Mouse (Mus musculus): Measurements from ENCODE around the gene Gm45208.
"Not testable (repeated sequence)": the region's sequence is repeated elsewhere in the genome, so short reads cannot be mapped to it uniquely, and the experiment has no call there.

Gene Gm45208

DNA sequence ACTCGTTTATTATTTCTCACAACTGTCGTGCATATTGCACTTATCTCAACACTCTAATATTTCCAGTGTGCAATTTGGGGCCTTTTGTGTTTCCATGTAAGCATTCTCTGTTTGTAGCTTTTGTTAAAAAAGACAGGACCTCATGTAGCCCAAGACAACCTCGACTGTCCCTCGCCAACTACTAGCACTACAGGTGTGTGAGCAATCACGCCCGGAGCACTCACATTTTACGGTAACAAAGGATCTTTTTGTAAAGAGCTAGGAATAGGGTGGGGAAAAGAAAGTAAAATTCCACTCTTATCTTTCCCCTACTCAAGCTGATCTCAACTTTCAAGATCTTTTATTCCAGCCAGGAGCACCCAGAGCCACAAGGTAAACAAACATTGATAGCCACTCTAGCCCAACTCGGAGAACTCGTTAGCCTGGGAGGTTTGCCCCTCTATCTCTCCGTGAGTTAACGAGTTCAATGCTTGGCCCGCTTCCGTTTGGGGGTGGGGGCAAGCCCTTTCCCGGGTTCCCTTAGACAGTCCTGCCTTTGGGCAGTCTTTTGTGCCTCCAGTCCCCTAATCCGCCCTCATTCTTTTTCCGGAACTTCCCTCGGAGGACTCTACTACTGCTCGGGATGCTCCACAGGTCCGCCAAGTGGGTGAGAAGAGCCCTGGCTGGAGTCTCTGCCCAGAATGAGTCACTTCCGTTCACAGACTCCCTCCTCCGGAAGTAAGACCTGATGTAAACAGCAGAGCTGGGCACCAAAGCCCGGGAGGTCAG lies at the start of gene Gm45208:
Gm45208 (plus strand) TSS at position 732 of the 768 bp plus-strand sequence.
- DNase-seq, result peak; percentile 71 to 74

DNA sequence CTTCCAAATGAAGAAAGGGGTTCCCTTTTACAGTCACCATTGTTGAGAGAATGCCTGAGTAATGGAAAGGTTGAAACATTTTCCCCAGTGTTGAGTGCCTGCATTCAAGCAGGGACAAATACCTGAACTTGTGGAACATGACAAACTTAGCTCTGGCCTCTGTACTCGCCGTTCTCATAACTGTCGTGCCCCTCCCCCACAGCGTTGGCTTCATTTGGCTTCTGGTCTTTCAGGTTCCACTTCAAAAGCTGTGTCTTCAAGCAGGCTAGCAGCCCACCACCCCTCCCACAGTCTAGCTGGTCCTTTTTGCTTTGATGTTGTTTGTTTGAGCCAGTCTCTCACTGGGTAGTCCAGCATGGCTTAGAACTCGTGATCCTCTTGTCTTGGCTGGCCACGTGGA lies 49.3 kb upstream of the Gm45208 start:
- no peak for DNase-seq

DNA sequence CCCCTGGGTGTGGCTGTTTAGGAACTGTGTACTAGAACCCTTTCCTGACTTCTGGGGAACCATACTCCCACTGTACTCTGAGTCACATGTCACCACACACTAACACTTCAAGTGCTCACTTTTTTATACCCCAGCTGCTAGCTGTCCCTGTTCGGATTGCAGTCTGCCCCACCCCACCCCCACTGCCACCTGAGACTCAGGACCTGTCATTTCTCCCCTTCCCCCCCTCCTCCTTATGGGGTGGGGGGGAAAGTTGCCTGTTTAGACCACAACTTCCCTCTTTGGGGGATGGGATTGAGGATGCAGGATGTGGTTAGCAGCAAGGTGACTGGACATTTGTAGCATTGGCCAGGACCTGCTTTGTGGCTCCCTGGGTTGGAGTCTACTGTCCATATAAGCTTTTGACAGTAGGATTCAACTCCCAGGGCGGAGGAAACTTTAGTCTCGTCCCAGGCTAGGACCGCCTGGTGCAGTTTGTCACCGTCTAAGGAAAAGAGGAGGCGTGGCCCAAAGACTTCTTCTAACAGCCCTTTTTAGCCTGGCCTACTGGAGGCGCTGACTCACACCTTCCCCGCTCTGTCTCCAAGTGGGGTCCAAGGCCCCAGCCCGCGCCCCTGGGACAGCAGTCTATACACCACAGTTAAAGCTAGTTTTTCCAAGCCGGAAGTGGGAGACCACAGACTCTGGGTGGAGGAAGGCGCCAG lies 48.3 kb upstream of the Gm45208 start:
- no peak for DNase-seq

DNA sequence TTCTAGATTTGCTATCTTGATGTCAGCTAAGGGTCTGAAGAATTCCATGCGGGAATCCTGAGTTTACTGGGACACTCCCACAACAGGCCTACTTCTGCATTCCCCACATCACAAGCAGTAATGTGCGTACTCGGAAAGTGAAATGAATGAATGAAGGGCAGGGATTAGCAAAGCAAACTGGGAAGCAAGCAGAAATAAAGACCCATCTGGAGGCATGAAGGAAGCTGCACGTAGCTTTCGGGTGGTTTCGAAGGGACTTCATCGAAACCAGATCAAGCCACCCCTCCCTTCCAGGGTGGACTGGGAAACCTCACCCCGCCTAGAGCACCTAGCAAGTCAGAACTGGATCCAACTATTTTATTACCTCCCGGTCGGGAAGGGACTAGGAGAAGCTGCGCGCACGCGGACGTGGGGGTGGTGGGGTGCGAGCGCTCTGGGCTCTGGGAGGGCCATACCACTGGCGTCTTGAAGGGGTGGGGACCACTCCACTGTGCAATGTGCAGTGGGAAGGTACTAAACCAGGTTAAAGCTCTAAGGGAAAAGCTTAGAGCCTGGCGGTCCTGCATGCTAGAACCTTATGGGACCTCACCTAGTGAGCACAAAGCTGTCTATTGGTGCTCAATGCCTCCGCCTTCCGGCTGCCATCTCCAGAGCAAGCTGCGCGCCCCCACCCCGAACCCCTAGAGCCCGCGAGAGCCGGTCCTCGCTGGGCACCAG lies 47.6 kb upstream of the Gm45208 start:
- DNase-seq, result peak in 1 of 2 experiments; percentile 16

DNA sequence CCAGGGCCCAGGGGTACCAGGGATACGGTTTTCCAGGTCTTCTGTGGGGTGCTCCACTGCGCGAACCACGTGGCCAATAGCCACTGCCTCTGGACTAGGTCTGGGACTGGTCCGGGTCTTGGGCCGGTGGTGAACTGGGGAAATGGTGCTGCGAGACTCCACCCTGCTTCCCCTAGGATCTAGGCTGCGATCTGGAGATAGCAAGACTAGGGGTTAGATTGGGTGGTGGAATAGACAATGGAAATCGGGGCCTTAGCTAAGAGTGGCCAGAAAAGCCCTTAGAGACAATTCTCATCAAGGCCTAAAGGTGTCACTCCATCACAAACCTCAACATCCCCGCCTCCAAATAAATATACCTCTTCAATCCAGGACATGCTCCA lies 47.1 kb upstream of the Gm45208 start:
- DNase-seq, result no peak

DNA sequence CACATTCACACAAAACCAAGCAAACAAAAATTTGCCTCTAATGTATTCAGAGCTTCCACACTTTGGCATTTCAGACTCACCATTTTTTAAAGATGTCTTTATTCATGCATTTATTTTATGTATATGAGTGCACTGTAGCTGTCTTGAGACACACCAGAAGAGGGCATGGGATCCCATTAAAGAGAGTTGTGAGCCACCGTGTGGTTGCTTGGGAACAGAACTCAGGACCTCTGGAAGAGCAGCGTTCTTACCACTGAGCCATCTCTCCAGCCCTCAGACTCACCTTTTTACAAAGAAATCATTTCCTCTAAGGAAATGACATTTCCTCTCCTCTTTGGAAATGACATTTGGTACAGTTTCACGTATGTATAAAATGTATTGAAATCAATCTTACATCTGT lies 43.1 kb upstream of the Gm45208 start:
- DNase-seq, result no peak

DNA sequence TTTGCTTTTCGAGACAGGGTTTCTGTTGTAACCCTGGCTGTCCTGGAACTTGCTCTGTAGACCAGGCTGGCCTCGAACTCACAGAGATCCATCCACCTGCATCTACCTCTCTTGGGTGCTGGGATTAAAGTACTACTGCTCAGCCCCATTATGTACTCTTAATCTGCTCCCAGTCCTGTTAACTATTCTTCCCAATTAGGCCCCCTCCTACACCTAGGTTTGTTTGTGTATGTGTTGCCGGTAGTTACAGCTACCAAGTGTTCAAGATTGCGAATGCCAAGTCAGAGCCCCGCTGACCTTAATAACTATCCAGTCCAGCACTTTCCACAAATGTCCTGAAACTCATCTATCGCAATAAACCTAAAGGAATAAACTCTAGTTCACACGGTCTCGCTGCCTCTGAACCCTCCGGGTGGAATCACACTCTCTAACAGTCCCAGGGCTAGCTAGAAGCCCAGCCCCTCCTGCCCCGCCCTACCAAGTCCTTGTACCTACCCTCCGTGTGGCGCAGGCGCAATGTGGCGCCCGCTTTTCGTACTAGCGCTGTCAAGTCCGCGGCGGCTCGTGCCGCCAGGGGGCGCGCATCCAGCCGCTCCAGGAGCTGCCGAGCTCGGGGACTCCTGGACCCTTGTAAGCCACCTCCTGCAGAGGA lies 42.5 kb upstream of the Gm45208 start:
- DNase-seq, result peak; percentile 95

DNA sequence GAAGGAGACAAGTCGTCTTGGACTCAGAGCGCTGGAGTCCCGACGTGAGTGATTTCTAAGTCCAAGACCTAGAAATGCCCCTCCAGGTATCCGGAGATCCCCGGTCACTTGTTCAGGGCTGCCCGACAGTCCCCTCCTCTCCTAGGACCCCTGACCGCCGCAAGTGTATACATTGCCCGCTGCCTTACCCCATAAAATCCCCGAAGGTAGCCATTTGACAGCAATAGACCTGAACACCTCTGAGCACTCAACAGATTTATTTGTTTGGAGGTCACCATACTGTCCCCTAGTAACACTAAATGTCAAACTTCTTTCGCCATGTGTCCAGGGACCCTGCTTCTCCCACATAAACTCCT lies 42.0 kb upstream of the Gm45208 start:
- no peak for DNase-seq

DNA sequence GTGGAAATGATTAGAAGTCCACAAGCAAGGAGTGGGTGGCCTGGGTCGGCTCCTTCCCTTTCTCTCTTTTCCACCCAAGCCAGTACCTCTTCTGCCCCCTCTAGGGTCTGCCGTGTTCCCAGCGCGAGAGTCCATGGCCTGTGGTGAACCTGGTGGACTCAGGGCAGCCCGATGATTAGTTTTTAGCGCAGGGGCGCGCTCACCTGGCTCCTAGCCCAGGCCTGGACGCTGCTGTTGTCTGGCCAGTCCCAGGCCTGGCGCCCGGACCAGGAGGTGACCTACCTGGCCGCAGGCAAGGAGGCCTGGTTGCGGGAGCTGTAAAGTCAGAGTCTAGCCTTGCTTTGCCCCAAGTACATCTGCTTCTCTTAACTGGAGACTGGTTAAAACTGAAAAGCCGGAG lies 41.2 kb upstream of the Gm45208 start, which contains the start of gene Magix:
Magix (minus strand) TSS at position 388 of the 400 bp plus-strand sequence.
- peak; percentile 66 to 67 for DNase-seq

DNA sequence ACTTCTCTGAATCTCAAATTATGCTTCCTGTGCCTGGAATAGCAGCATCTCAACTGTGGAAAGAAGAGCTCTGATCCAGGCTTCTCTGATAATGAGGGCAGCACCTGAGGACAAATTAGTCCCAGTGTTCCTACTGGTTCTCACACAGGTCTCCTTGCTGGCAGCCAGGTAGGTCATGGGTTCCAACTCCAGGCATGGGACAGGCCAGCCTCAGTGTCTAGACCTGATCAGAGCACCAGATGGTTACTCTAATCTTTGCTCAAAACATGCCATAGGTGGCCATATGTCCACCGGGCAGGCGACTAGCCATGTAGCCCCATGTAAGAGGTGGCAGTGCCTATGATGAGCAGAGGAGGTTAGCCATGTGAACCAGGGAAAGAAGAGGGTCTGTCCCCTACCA lies 33.7 kb upstream of the Gm45208 start:
- no peak for DNase-seq

DNA sequence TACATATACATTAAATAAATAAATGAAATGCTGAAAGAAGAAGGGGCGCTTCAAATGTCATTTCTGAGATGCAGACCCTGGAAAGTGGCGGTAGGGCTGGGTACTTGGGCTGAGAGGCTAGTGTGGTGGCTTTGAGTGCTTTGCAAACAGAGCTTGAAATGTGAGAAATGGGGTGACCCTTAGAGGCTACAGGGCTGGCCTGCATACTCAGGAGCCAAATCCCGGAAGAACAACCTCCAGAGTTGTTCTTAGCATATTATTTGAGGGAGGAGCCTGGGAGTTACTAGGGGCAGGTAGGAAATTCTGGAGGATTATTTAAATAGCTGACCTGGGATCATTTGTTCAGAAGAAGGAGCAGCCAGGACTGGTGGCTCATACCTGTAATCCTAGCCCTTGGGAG lies 31.6 kb upstream of the Gm45208 start:
- no peak for DNase-seq

DNA sequence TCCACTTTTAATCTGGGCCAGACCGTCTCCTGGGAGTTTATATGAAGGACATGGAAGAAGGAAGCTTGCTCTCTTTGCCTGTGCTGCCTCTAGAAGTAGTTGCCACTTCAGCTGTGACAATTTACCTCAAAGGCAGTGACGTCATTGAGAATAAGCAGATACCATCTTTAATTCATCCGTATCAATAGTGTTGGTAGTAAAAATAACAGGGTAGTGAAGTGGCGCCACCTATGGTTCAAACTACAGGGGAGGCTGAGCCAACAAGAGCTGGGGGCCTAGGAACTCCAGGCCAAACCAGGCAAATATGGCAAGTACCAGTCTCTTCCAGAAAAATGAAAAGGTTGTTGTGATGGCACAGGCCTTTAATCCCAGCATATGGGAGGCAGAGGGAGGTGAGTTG lies 29.2 kb upstream of the Gm45208 start:
- DNase-seq, result peak in 1 of 2 experiments; percentile 45

DNA sequence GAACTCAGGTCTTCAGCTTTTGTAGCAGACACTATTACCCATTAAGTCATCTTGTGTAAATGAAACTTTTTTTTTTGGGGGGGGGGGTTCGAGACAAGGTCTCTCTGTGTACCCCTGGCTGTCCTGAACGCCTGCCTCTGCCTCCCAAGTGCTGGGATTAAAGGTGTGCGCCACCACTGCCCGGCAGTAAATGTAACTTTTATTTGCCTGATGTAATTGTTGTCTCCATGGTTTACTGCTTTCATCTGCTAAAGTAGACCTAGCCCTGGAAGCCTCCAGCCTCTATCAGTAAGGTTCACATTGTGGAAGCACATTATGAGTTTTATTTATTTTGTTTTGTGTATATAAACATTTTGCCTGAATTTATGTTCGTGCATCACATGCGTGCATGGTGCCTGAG lies 25.5 kb upstream of the Gm45208 start:
- no peak for DNase-seq

DNA sequence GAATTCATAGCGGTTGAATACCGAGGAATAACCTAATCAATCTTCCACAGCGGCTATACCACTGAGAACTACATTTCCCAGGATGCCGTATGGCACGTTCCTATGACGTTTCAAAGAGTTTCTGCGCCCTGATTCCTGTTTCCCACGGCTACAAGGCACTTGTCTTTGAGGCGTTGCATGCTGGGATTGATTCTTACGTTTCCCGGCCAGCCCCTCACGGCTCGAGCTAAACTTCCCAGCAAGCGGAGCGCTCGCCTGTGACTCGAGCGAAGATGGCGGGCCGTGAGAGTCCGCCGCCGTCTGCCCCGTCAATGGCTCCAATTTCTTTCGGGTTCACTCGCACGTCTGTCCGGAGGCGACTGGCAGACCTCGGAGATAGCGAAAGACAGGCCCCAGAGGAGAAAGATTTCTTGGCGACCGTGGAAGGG lies 25.1 kb upstream of the Gm45208 start, which contains the start of gene Gpkow:
Gpkow (plus strand) TSS at position 178 of the 428 bp plus-strand sequence.
- peak; percentile 85 to 90 for DNase-seq

DNA sequence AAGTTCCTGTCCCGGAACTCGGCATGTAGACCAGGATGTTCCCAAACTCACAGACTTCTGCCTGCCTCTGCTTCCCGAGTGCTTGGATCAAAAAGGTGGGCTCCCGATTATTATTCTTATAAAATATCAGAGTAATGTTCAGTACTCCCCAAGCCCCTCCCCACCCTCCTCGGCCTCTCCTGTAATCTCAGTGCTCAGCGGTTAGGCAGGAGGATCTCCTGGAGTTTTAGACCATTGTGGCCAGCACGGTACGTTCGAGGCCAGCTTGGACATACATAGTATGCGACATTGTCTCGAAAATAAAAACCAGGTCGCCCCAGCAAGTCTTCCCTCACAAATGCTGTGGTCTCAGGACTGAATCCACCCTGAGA lies 8.3 kb upstream of the Gm45208 start:
- not testable (repeated sequence) for DNase-seq

DNA sequence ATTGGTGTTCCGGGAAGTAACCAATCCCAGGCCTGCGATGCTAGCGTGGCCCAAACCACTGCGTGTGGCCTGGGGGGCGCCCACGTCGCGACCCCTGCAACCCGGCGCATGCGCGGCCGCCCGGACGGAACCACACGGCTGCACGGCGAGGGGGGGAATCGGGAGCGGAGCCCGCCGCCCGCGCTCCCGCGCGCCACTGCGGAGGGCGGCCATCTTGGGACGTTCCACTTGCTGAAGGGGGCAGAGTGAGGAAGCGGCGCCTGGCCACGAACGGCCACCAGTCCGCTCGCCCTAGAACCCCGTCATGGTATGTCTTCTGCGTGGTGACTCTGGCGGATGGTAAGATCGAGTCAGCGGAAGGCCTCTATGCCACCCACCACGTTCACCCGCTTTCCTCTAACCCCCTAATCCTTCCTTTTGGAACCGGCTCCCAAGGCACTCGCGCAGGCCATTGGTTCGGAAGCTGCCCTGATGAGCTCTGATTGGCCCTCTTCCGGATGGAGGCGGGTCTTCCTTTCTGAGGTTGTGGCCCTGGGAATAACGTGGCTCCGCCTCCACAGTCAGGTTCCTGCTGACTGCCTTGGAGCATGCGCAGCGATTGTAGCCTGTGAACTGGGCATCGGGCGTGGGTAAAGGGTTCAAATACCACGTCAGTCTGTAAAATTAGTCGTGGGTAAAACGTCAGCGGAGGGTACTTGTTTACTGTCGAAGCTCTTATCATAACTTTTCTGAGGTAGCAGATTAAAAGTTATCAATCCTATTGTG lies 7.7 kb upstream of the Gm45208 start, which contains the start of gene Wdr45:
Wdr45 (plus strand) TSS at position 199 of the 765 bp plus-strand sequence.
- DNase-seq, result peak; percentile 95 to 97

DNA sequence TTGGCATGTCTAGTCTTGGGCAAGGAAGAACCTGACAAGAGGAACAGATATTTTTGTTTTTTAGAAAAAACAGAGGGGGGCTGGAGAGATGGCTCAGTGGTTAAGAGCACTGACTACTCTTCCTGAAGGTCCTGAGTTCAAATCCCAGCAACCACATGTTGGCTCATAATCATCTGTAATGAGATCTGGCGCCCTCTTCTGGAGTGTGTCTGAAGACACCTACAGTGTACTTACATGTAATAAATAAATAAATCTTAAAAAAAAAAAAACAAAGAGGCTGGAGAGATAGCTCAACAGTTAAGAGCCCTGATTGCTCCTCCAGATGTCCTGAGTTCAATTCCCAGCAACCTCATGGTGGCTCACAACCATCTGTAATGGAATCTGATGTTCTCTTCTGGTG lies 6.0 kb upstream of the Gm45208 start:
- DNase-seq, result not testable (repeated sequence)

DNA sequence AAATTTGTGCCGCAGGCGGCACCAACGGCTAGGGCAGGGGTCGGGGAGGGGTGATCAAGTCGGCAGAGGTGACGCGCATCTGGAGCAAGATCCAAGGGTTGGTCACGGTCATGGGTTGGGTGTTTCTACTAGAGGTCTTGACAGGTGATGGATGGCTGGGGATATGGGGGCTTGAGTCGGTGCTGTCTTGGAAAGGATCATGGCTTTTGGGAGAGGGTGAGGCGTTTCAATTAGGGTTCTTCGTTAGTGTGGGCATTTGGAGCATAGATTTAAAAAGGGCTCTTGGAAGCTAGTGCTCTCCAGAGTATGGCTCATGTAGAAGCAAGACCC lies 202 bp downstream of the Gm45208 start:
- no peak for DNase-seq

DNA sequence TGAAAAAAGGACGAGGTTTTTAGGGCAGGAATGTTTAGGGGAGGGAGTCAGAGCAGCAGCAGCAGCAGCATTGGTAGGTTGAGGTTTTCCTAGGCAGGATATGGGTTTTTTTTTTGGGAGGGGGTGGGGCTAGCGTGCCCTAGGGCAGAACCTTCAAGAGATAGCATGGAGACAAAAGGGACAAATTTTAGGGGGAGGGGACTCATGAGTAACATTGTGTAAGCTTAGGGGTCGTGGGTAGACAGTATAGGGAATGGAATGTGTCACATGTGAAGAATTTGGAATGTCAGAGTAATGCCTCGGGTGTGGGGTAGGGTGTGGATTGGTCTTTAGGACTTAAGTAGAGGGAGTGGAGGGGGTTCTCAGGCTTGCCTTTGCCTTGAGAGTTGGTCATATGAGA lies 646 bp downstream of the Gm45208 start:
- no peak for DNase-seq

DNA sequence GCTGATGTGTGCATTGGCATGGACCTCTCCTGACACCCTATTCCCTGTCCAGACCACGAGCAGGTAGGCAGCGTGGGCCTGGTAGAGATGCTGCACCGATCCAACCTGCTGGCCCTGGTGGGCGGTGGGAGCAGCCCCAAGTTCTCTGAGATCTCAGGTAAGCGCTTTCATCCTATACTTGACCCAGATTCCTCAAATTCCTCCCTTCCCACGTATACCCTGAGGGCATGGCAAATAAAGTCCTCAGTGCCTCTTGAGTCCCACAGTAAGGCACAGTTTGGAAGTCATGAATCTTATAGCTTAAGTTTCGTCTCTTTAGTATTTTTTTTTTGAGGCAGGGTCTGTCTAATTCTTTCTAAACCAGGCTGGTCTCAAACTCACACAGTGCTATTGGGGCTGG lies 2.1 kb downstream of the Gm45208 start:
- DNase-seq, result no peak

DNA sequence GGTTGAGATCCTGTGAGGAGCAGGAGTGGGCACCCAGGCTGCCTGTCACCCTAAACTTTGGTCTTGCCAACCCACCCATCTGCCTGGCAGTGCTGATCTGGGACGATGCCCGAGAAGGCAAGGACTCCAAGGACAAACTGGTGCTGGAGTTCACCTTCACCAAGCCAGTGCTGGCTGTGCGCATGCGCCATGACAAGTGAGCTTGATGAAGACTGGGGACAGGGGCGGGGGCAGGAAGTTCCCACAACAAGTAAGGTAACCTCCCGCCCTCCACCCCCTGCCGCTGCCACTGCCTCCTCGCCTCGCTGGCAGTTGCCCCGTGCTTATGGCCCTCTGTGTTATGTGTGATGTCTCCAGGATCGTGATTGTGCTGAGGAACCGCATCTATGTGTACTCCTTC lies 3.8 kb downstream of the Gm45208 start:
- no peak for DNase-seq

DNA sequence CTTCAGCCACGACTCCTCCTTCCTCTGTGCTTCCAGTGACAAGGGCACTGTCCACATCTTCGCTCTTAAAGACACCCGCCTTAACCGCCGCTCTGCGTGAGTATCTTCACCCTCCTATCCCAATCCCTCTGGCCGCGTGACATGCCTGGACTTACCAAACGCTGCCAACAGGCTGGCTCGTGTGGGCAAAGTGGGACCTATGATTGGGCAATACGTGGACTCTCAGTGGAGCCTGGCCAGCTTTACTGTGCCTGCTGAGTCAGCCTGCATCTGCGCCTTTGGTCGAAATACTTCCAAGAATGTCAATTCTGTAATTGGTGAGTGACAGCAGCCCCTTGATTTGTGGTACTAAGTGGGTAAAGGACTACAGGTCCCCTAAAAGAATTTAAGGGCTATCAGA lies 5.1 kb downstream of the Gm45208 start:
- DNase-seq, result no peak

Measured in kidney, adult 8-10 months (tissue).